Mouse (Mus musculus): Measurements from ENCODE around the gene Slco3a1.

DNA sequence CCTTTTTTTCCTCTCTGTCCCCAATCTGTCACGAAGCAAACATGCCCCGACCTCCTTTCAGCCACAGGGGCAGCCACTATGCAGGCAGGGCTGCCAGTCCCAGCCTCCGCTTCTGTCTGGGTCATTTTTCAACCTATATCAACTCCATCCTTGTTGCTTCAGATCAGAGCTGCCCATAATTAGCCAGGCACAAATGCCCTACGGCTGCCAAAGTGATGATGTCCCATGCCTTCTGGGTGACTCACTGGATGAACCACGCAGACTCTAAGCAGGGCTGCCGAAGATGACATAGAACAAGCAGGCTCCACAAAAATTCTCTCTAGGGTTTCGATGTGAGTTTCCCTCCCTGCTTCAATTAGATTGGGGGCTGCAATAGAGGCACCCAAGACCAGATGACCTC lies 89.9 kb downstream of the Slco3a1 start:
- TF ChIP-seq POLR2A (IDR thresholded peaks at IDR 0.05; ENCODE audit: insufficient read depth, low read length), result no peak
- TF ChIP-seq CTCF (IDR thresholded peaks at IDR 0.05; ENCODE audit: low read depth, low read length), result no peak
- TF ChIP-seq EP300 (IDR thresholded peaks at IDR 0.05; ENCODE audit: insufficient read depth, low read depth, low read length), result no peak

All from ES-Bruce4 (cell line).